Mouse (Mus musculus) midbrain, embryonic 16.5 days (tissue): ENCODE results near the gene Folh1. TPM values are rescaled to one million over a fixed set of nuclear protein-coding genes. Genes with fewer than 3 reads are reported as not detected.
A peak's percentile ranks its signal among the peaks of the same experiment; 100 is the strongest.
"Not testable (repeated sequence)": the region's sequence is repeated elsewhere in the genome, so short reads cannot be mapped to it uniquely, and the experiment has no call there.

ENCODE experiments used
- ATAC-seq: fragments of 200-750 bp; cut with Nextera tagmentation; 2 replicates; pipeline ENCODE4 v1.8.0; 2017; ENCODE audit warnings: moderate TSS enrichment
- H3K27ac ChIP-seq: fragments of 300-500 bp; sonication (generic); 2 replicates; pipeline ENCODE4 v1.5.1; 2014; ENCODE audit warnings: mild to moderate bottlenecking, low read length, mixed read lengths
- H3K27me3 ChIP-seq: fragments of 300-500 bp; sonication (generic); 2 replicates; pipeline ENCODE4 v1.6.1; 2014; ENCODE audit warnings: low read depth, low read length, mixed read lengths; ENCODE audit not compliant: control insufficient read depth, insufficient read depth
- H3K36me3 ChIP-seq: fragments of 300-500 bp; sonication (generic); 2 replicates; pipeline ENCODE4 v1.6.1; 2014; ENCODE audit warnings: mild to moderate bottlenecking, low read length, moderate library complexity, mixed read lengths; ENCODE audit not compliant: control insufficient read depth, insufficient read depth
- H3K4me1 ChIP-seq: fragments of 300-500 bp; sonication (generic); 2 replicates; pipeline ENCODE4 v1.6.1; 2014; ENCODE audit warnings: mild to moderate bottlenecking, low read length, mixed read lengths; ENCODE audit not compliant: control insufficient read depth, insufficient read depth
- H3K4me2 ChIP-seq: fragments of 300-500 bp; sonication (generic); 2 replicates; pipeline ENCODE4 v1.6.1; 2014; ENCODE audit warnings: mild to moderate bottlenecking, low read length, mixed read lengths
- H3K4me3 ChIP-seq: fragments of 300-500 bp; sonication (generic); 2 replicates; pipeline ENCODE4 v1.5.1; 2014; ENCODE audit warnings: low read depth, mild to moderate bottlenecking, low read length, moderate library complexity, mixed read lengths
- H3K9ac ChIP-seq: fragments of 300-500 bp; sonication (generic); 2 replicates; pipeline ENCODE4 v1.6.1; 2014; ENCODE audit warnings: low read depth, low read length, mixed read lengths
- H3K9me3 ChIP-seq: fragments of 300-500 bp; sonication (generic); replicated peaks from 2 replicates; pipeline ENCODE4 v1.6.1; 2014; ENCODE audit warnings: mild to moderate bottlenecking, low read length, mixed read lengths; ENCODE audit not compliant: control insufficient read depth, poor library complexity, severe bottlenecking
- WGBS: fragments of 180-500 bp; shearing (Covaris S2); extraction: QIAGEN DNeasy Blood & Tissue Kit; methylation state at CpG from one replicate; pipeline ENCODE4 v1.1.7; 2014; 5-methylcytosine and 5-hydroxymethylcytosine counted together
- polyA plus RNA-seq: library from polyadenylated mRNA; unstranded; fragments of >200 nt; fragmentation: Nextera tagmentation; extraction: Ambion mirVana; gene quantifications from 2 replicates; pipeline ENCODE4 v1.2.1, GENCODE M21; 2015

Folh1 gene
- 0.62 and 0.87 TPM in 2 replicates for polyA plus RNA-seq

DNA sequence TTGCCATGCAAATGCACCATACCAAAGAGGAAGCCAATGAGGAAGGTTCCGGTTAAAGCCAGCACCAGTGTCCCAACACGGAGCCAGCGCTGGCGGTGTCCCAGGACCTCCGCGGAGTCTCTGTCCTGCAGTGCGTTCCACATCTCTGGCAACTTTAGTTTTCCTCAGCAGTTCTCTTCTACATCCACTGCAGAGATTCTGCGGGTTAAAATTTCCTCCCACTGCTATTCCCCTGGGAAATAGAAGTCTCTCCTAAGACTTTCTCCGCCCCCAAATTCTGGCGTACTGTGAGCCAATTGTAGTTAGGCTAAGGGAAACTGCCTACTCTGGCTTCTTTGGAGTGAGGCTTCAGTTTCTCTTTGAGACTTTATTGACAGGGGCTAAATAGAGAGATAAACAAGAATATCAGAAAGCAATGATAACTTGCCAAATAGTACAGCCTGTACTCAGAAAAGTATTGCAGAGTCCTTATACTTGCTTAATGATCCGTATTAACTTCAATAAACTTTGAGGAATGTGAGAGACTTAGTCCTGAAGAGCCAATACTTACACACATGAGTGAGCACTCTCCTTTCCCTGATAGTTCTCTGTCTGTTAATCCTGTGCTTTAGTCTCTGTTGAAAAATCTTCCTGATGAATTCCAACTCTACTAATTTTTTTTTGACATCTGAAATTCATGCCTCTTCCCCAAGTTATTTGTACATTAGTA, at the start of gene Folh1:
Folh1 (minus strand) TSS at position 327 of the 709 bp plus-strand sequence.
- H3K4me3 ChIP-seq = peak within 1 kb of the TSS; percentile 25
- H3K27ac ChIP-seq = no peak within 1 kb of the TSS
- peak; percentile 68 for ATAC-seq
- WGBS = 2% methylated on average over 11 of the region's 11 CpGs
- no peak within 1 kb of the TSS for H3K9ac ChIP-seq
- H3K27me3 ChIP-seq = no peaks in the 10 kb centered on the region
- H3K4me1 ChIP-seq = peaks cover 5% of the 10 kb centered on the region
- no peaks in the 10 kb centered on the region for H3K9me3 ChIP-seq
- H3K4me2 ChIP-seq = peak within 1 kb of the TSS; percentile 60
- no peaks in the 10 kb centered on the region for H3K36me3 ChIP-seq

- no peak for ATAC-seq
- WGBS = 68% methylated on average over 1 of the region's 1 CpGs
- Histone ChIP-seq H3K9me3 (no peaks in the 10 kb centered on the region), H3K4me1 (no peaks in the 10 kb centered on the region), H3K4me3 (no peak overlapping the region), H3K27me3 (no peaks in the 10 kb centered on the region), H3K36me3 (no peaks in the 10 kb centered on the region), H3K4me2 (no peak overlapping the region), H3K27ac (no peak overlapping the region), H3K9ac (no peak overlapping the region)
These were observed 40.7 kb upstream of the Folh1 start for GRCm38 (mm10) chr7:86816466-86816865.

DNA sequence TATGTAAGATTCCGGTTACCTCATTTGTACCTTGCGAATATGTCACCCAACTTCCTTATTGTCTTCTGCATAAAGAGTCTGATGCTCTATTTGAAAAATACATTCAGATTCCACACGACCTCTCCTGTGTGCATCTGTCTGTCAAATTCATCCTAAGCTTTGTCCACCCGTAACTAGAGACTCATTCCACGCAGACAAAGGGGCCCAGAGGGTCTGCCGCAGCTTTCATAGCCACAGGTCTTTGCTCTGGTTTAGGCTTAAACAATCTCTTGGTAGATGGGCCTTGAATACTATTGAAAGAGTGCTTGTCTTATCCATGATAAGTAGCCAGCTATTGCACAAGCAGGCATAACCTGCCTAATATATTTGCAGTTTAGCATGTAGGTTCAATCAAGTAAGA, 40.0 kb upstream of the Folh1 start:
- WGBS = 78% methylated on average over 6 of the region's 6 CpGs
- H3K27me3 ChIP-seq, H3K9me3 ChIP-seq, H3K27ac ChIP-seq, H3K4me1 ChIP-seq, H3K4me3 ChIP-seq, H3K36me3 ChIP-seq, ATAC-seq, H3K4me2 ChIP-seq, H3K9ac ChIP-seq: not testable (repeated sequence)

GRCm38 (mm10) chr7:86815241-86815640, 39.5 kb upstream of the Folh1 start:
- 87% methylated on average over 4 of the region's 5 CpGs for WGBS
- H3K4me2 ChIP-seq, H3K27ac ChIP-seq, H3K9me3 ChIP-seq, H3K36me3 ChIP-seq, ATAC-seq, H3K4me3 ChIP-seq, H3K27me3 ChIP-seq, H3K9ac ChIP-seq, H3K4me1 ChIP-seq: not testable (repeated sequence)

DNA sequence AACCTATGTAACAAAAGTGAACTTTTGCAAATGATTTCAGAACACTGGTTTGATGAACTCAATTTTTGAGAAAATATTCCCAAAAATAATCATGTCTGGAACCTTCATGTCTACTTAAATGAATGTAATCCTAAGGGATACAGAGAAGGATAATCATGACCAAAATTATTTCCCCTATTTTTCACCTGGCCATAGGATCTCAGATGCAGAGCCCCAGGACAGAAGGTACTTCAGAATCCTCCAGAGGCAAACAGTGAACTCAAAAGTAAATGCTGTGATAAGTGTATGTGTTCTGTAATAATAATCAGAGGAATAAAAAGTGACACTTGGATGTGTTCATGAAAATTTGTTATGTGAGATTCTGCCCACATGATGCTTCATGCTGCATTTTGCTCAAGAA, 19.0 kb upstream of the Folh1 start, which contains the start of gene Vmn2r77:
Vmn2r77 (plus strand) TSS at position 301 of the 400 bp plus-strand sequence.
- Histone ChIP-seq H3K9ac (no peak within 1 kb of the TSS), H3K36me3 (no peaks in the 10 kb centered on the region), H3K4me2 (no peak within 1 kb of the TSS), H3K4me3 (no peak within 1 kb of the TSS), H3K27me3 (no peaks in the 10 kb centered on the region), H3K4me1 (no peaks in the 10 kb centered on the region), H3K27ac (no peak within 1 kb of the TSS), H3K9me3 (no peaks in the 10 kb centered on the region)
- no peak for ATAC-seq

DNA sequence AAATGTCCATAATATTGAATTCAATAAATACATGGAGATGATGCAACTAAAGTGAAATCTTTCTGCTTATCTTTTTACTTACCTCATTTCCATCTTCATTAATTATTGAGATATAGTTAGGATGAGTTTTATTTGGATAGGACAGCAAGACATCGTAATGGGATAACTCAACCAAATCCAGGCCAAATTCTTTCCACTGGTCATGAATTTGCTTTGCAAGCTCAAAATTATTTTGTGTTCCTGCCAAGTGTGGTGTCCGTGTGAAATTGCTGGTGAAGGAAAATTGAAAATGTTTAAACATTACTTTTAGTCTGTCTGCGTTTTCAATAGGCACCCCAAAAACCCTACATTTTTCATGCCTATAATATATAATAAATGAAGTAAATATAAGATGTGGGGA, 4.1 kb downstream of the Folh1 start:
- Histone ChIP-seq H3K27ac (no peak overlapping the region), H3K9me3 (no peaks in the 10 kb centered on the region), H3K4me2 (no peak overlapping the region), H3K9ac (no peak overlapping the region), H3K36me3 (no peaks in the 10 kb centered on the region), H3K4me3 (no peak overlapping the region), H3K4me1 (peaks cover 5% of the 10 kb centered on the region), H3K27me3 (no peaks in the 10 kb centered on the region)
- 85% methylated on average over 3 of the region's 3 CpGs for WGBS
- no peak for ATAC-seq

DNA sequence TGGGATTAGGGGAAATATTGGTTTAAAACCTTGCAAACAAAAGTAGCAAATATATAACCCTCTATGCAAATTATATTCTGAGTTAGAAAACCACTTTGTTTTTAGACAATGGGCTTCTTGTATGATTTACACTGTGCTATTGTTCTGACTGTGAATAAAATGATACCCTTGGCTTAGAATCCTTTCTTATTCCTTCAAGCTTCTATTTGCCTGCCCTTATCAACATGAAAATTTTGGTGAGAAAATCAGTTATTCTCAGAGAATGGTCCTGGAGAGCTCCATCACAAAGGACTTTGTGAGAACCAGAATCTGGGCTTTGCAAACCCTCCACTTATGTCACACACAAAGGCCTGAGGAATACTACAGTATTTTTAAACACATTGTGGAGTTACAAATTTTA, 11.1 kb downstream of the Folh1 start:
- Histone ChIP-seq H3K4me1 (no peaks in the 10 kb centered on the region), H3K27ac (no peak overlapping the region), H3K4me2 (no peak overlapping the region), H3K9me3 (no peaks in the 10 kb centered on the region), H3K9ac (no peak overlapping the region), H3K4me3 (no peak overlapping the region), H3K27me3 (no peaks in the 10 kb centered on the region), H3K36me3 (no peaks in the 10 kb centered on the region)
- no peak for ATAC-seq

- Histone ChIP-seq H3K27me3 (no peaks in the 10 kb centered on the region), H3K9me3 (no peaks in the 10 kb centered on the region), H3K4me1 (no peaks in the 10 kb centered on the region), H3K36me3 (no peaks in the 10 kb centered on the region), H3K27ac (no peak overlapping the region), H3K4me3 (no peak overlapping the region), H3K9ac (no peak overlapping the region), H3K4me2 (no peak overlapping the region)
- WGBS = 89% methylated on average over 1 of the region's 1 CpGs
- no peak for ATAC-seq
These were observed 15.0 kb downstream of the Folh1 start for GRCm38 (mm10) chr7:86760751-86761150.

DNA sequence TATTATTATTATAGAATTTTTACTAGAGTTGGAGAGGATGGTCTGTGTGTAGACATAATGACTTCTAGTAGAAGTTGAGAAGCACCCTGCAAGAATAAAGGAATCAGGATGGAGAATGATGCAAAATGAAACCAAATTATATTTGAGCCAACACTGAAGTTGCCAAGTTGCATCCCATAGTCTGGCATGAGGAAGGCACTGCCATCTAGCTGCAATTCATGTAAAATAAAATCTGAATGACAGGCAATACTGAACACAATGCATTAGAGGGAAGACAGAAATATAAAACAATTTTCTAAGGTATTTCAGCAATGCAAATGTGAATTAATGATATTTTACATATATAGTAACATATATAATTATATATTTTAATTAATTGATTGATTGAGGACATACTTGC, 50.7 kb downstream of the Folh1 start:
- Histone ChIP-seq H3K36me3 (no peaks in the 10 kb centered on the region), H3K4me2 (no peak overlapping the region), H3K4me3 (no peak overlapping the region), H3K4me1 (no peaks in the 10 kb centered on the region), H3K27ac (no peak overlapping the region), H3K9me3 (no peaks in the 10 kb centered on the region), H3K27me3 (no peaks in the 10 kb centered on the region), H3K9ac (no peak overlapping the region)
- 0 out of 2 replicates have a peak, but pooled peaks have one; percentile 58 for ATAC-seq
